ENCODE assay signal across 26 mouse cellular contexts in genomic region chrX:56708592-56709370, GRCm38 (mm10). TPM values are rescaled to one million over a fixed set of nuclear protein-coding genes. Genes with fewer than 3 reads are reported as not detected.
"Had no signal": no experiment of that assay in that cellular context is flagged by ENCODE, and none has a peak within 500 bp of the region (broad histone marks: within the 10 kb centered on the region; RNA-seq: fewer than 3 reads in every experiment).

No protein-coding gene starts in this region.

- H3K27ac ChIP-seq: gastrocnemius, adult 2 months; heart, embryonic 13.5 days; heart, embryonic 15.5 days; hindbrain, embryonic 13.5 days; hindbrain, embryonic 15.5 days; hindbrain, postnatal 0 days; kidney, embryonic 15.5 days; kidney, postnatal 0 days; limb, embryonic 13.5 days had no signal

- DNase-seq: gastrocnemius, adult 2 months; gastrocnemius, postnatal 10 days; gastrocnemius, postnatal 25 days; heart, adult 18-20 months; heart, postnatal 14 days; heart, postnatal 36 days; kidney, adult 11 months; kidney, adult 2 months; kidney, adult 9 months; kidney, postnatal 14 days; kidney, postnatal 36 days; layer of hippocampus, adult 9-11 months; layer of hippocampus, postnatal 36 days; left cerebral cortex, postnatal 4 days had no signal

- H3K4me2 ChIP-seq: heart, embryonic 11.5 days; heart, embryonic 13.5 days; heart, embryonic 15.5 days; hindbrain, embryonic 13.5 days; hindbrain, embryonic 15.5 days; kidney, embryonic 15.5 days; limb, embryonic 13.5 days had no signal

- ATAC-seq: forebrain, embryonic 16.5 days; hindbrain, postnatal 0 days; intestine, embryonic 16.5 days had no signal

- H3K9ac ChIP-seq: heart, embryonic 13.5 days; heart, embryonic 15.5 days; hindbrain, embryonic 13.5 days; hindbrain, embryonic 15.5 days; kidney, embryonic 15.5 days; limb, embryonic 13.5 days had no signal

- H3K36me3 ChIP-seq: heart, embryonic 13.5 days; heart, embryonic 15.5 days; hindbrain, embryonic 13.5 days; hindbrain, embryonic 15.5 days; kidney, embryonic 15.5 days; limb, embryonic 13.5 days had no signal

- H3K9me3 ChIP-seq: heart, embryonic 13.5 days; heart, embryonic 15.5 days; hindbrain, embryonic 13.5 days; hindbrain, embryonic 15.5 days; kidney, embryonic 15.5 days; limb, embryonic 13.5 days had no signal

- H3K4me1 ChIP-seq: heart, embryonic 13.5 days; heart, embryonic 15.5 days; hindbrain, embryonic 13.5 days; hindbrain, embryonic 15.5 days; kidney, embryonic 15.5 days; limb, embryonic 13.5 days had no signal

- H3K4me3 ChIP-seq: gastrocnemius, adult 2 months; heart, embryonic 13.5 days; heart, embryonic 15.5 days; hindbrain, embryonic 13.5 days; hindbrain, embryonic 15.5 days; kidney, embryonic 15.5 days; limb, embryonic 13.5 days had no signal

- H3K27me3 ChIP-seq: heart, embryonic 13.5 days; heart, embryonic 15.5 days; hindbrain, embryonic 13.5 days; hindbrain, embryonic 15.5 days; limb, embryonic 13.5 days had no signal

RNA-seq across cellular contexts. Expression of gene Fhl1, which starts 22.8 kb away (rescaled TPM):
- total RNA-seq: granulocyte monocyte progenitor cell, adult 5-6 weeks had no signal
